Mouse (Mus musculus) intestine, embryonic 16.5 days (tissue): ENCODE measurements around the gene Vapa. TPM values are rescaled to one million over a fixed set of nuclear protein-coding genes. Genes with fewer than 3 reads are reported as not detected.
A peak's percentile ranks its signal among the peaks of the same experiment; 100 is the strongest.

Experiments used
- ATAC-seq: fragments of 200-750 bp; cut with Nextera tagmentation; 2 replicates; pipeline ENCODE4 v1.8.0; 2017; ENCODE audit warnings: moderate TSS enrichment, moderate library complexity
- H3K27ac ChIP-seq: fragments of 300-500 bp; sonication (generic); 2 replicates; pipeline ENCODE4 v1.5.1; 2014; ENCODE audit warnings: mild to moderate bottlenecking, low read length
- H3K27me3 ChIP-seq: fragments of 300-500 bp; sonication (generic); replicated peaks from 2 replicates; pipeline ENCODE4 v1.6.1; 2014; ENCODE audit warnings: low read length, control low read depth, mixed read lengths; ENCODE audit not compliant: control insufficient read depth, insufficient read depth
- H3K36me3 ChIP-seq: fragments of 300-500 bp; sonication (generic); 2 replicates; pipeline ENCODE4 v1.6.1; 2014; ENCODE audit warnings: low read length, control low read depth; ENCODE audit not compliant: control insufficient read depth, insufficient read depth
- H3K4me1 ChIP-seq: fragments of 300-500 bp; sonication (generic); 2 replicates; pipeline ENCODE4 v1.6.1; 2014; ENCODE audit warnings: low read length, control low read depth, mixed read lengths; ENCODE audit not compliant: control insufficient read depth, insufficient read depth
- H3K4me2 ChIP-seq: fragments of 300-500 bp; sonication (generic); 2 replicates; pipeline ENCODE4 v1.6.1; 2014; ENCODE audit warnings: low read depth, low read length, control low read depth
- H3K4me3 ChIP-seq: fragments of 300-500 bp; sonication (generic); 2 replicates; pipeline ENCODE4 v1.5.1; 2014; ENCODE audit warnings: mild to moderate bottlenecking, low read length
- H3K9ac ChIP-seq: fragments of 300-500 bp; sonication (generic); 2 replicates; pipeline ENCODE4 v1.6.1; 2014; ENCODE audit warnings: low read depth, low read length
- H3K9me3 ChIP-seq: fragments of 300-500 bp; sonication (generic); 2 replicates; pipeline ENCODE4 v1.6.1; 2016; ENCODE audit warnings: low read length, control low read depth; ENCODE audit not compliant: control insufficient read depth
- WGBS: fragments of 180-500 bp; shearing (Covaris S2); extraction: QIAGEN DNeasy Blood & Tissue Kit; methylation state at CpG from one replicate; pipeline ENCODE4 v1.1.7; 2014; 5-methylcytosine and 5-hydroxymethylcytosine counted together
- polyA plus RNA-seq: library from polyadenylated mRNA; unstranded; fragments of >200 nt; fragmentation: Nextera tagmentation; extraction: Ambion mirVana; gene quantifications from 2 replicates; pipeline ENCODE4 v1.2.1, GENCODE M21; 2015

Vapa gene
- polyA plus RNA-seq: 194 and 204 TPM in 2 replicates

GRCm38 (mm10) chr17:65613463-65614412 is at the start of gene Vapa:
TSS of gene Vapa (minus strand) at chr17:65613555.
- peaks cover 26% of the 10 kb centered on the region for H3K4me1 ChIP-seq
- H3K4me2 ChIP-seq: peak within 1 kb of the TSS; percentile 70
- peak within 1 kb of the TSS; percentile 96 for H3K4me3 ChIP-seq
- no peaks in the 10 kb centered on the region for H3K36me3 ChIP-seq
- peak within 1 kb of the TSS; percentile 99 for H3K9ac ChIP-seq
- no peaks in the 10 kb centered on the region for H3K9me3 ChIP-seq
- ATAC-seq: peak; percentile 94
- H3K27me3 ChIP-seq: no peaks in the 10 kb centered on the region
- peak within 1 kb of the TSS; percentile 99 for H3K27ac ChIP-seq
- WGBS: under 1% methylated on average over 82 of the region's 85 CpGs

- Histone ChIP-seq H3K27me3 (no peaks in the 10 kb centered on the region), H3K9me3 (no peaks in the 10 kb centered on the region), H3K4me1 (no peaks in the 10 kb centered on the region), H3K4me3 (no peak overlapping the region), H3K36me3 (no peaks in the 10 kb centered on the region), H3K27ac (no peak overlapping the region), H3K9ac (no peak overlapping the region), H3K4me2 (no peak overlapping the region)
- no peak for ATAC-seq
- WGBS: 82% methylated on average over 3 of the region's 3 CpGs
These were observed 49.3 kb upstream of the Vapa start for GRCm38 (mm10) chr17:65662662-65663061.

- H3K9me3 ChIP-seq: no peaks in the 10 kb centered on the region
- no peaks in the 10 kb centered on the region for H3K36me3 ChIP-seq
- 43% methylated on average over 2 of the region's 2 CpGs for WGBS
- no peaks in the 10 kb centered on the region for H3K4me1 ChIP-seq
- no peak overlapping the region for H3K4me2 ChIP-seq
- H3K9ac ChIP-seq: no peak overlapping the region
- H3K27ac ChIP-seq: no peak overlapping the region
- no peaks in the 10 kb centered on the region for H3K27me3 ChIP-seq
- ATAC-seq: no peak
- H3K4me3 ChIP-seq: no peak overlapping the region
These were observed 45.1 kb upstream of the Vapa start for GRCm38 (mm10) chr17:65658416-65658815.

GRCm38 (mm10) chr17:65657958-65658357 is 44.6 kb upstream of the Vapa start:
- no peak overlapping the region for H3K9ac ChIP-seq
- no peak overlapping the region for H3K27ac ChIP-seq
- H3K27me3 ChIP-seq: no peaks in the 10 kb centered on the region
- no peaks in the 10 kb centered on the region for H3K4me1 ChIP-seq
- no peak overlapping the region for H3K4me2 ChIP-seq
- H3K4me3 ChIP-seq: no peak overlapping the region
- WGBS: 86% methylated on average over 9 of the region's 9 CpGs
- no peaks in the 10 kb centered on the region for H3K9me3 ChIP-seq
- H3K36me3 ChIP-seq: no peaks in the 10 kb centered on the region
- no peak for ATAC-seq

- H3K27me3 ChIP-seq: no peaks in the 10 kb centered on the region
- H3K4me1 ChIP-seq: no peaks in the 10 kb centered on the region
- no peaks in the 10 kb centered on the region for H3K9me3 ChIP-seq
- 85% methylated on average over 6 of the region's 6 CpGs for WGBS
- ATAC-seq: no peak
- no peaks in the 10 kb centered on the region for H3K36me3 ChIP-seq
- no peak overlapping the region for H3K4me3 ChIP-seq
- H3K27ac ChIP-seq: no peak overlapping the region
- no peak overlapping the region for H3K4me2 ChIP-seq
- no peak overlapping the region for H3K9ac ChIP-seq
These were observed 43.4 kb upstream of the Vapa start for GRCm38 (mm10) chr17:65656731-65657130.

- Histone ChIP-seq H3K27ac (no peak overlapping the region), H3K4me2 (no peak overlapping the region), H3K4me1 (no peaks in the 10 kb centered on the region), H3K9ac (no peak overlapping the region), H3K4me3 (no peak overlapping the region), H3K27me3 (no peaks in the 10 kb centered on the region), H3K9me3 (no peaks in the 10 kb centered on the region), H3K36me3 (no peaks in the 10 kb centered on the region)
- ATAC-seq: no peak
- WGBS: 89% methylated on average over 8 of the region's 8 CpGs
These were observed 42.7 kb upstream of the Vapa start for GRCm38 (mm10) chr17:65656076-65656475.

- no peak overlapping the region for H3K27ac ChIP-seq
- no peak overlapping the region for H3K9ac ChIP-seq
- ATAC-seq: no peak
- no peak overlapping the region for H3K4me3 ChIP-seq
- 78% methylated on average over 4 of the region's 4 CpGs for WGBS
- no peak overlapping the region for H3K4me2 ChIP-seq
- no peaks in the 10 kb centered on the region for H3K36me3 ChIP-seq
- no peaks in the 10 kb centered on the region for H3K4me1 ChIP-seq
- H3K27me3 ChIP-seq: no peaks in the 10 kb centered on the region
- no peaks in the 10 kb centered on the region for H3K9me3 ChIP-seq
These were observed 42.3 kb upstream of the Vapa start for GRCm38 (mm10) chr17:65655608-65656007.

GRCm38 (mm10) chr17:65650598-65650997 is 37.2 kb upstream of the Vapa start:
- ATAC-seq: no peak

GRCm38 (mm10) chr17:65649175-65649493 is 35.8 kb upstream of the Vapa start:
- Histone ChIP-seq H3K9ac (no peak overlapping the region), H3K27ac (no peak overlapping the region), H3K9me3 (no peaks in the 10 kb centered on the region), H3K4me1 (no peaks in the 10 kb centered on the region), H3K27me3 (no peaks in the 10 kb centered on the region), H3K4me3 (no peak overlapping the region), H3K4me2 (no peak overlapping the region), H3K36me3 (no peaks in the 10 kb centered on the region)
- WGBS: 81% methylated on average over 2 of the region's 2 CpGs
- ATAC-seq: no peak

More at GRCm38 (mm10) chr17:65650598-65650997, 37.2 kb upstream of the Vapa start:
- no peaks in the 10 kb centered on the region for H3K9me3 ChIP-seq
- H3K4me3 ChIP-seq: no peak overlapping the region
- no peaks in the 10 kb centered on the region for H3K27me3 ChIP-seq
- H3K4me2 ChIP-seq: no peak overlapping the region
- WGBS: 93% methylated on average over 6 of the region's 6 CpGs
- H3K36me3 ChIP-seq: no peaks in the 10 kb centered on the region
- H3K27ac ChIP-seq: no peak overlapping the region
- no peaks in the 10 kb centered on the region for H3K4me1 ChIP-seq
- no peak overlapping the region for H3K9ac ChIP-seq
